Mouse (Mus musculus): ENCODE measurements around the gene Itpr3. TPM values are rescaled to one million over a fixed set of nuclear protein-coding genes. Genes with fewer than 3 reads are reported as not detected.

Itpr3 gene
- total RNA-seq, 1 experiment from 2014 or later = 7.4 TPM

DNA sequence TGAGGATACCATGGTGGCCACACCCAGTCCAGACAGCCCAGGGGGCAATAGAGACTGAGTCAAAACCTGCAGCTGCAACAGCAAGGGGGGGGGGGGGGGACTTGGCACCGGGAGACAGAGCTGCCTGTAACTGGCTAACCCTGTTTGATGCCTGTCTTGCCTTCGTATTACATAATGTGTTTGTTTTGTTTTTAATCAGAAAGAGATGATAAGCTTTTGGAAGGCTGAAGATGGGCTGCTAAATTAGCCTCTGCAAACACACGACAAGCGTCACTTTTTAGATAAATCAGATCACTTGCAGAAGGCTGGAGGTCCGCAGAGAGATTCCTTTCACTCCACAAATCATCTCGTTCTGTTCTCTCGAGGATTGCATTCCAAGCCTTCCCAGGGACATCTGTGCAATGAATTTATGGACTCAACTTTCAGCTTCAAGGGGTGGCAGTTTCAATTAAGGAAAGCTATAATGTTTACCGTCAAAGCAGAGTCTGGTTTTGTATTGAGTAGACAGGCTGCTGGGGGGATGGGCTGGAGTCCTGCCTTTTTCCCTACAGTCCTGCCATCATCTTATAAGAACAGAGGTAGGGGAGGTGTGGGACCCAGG is 89.3 kb downstream of the Itpr3 start:
- no peak for DNase-seq

DNA sequence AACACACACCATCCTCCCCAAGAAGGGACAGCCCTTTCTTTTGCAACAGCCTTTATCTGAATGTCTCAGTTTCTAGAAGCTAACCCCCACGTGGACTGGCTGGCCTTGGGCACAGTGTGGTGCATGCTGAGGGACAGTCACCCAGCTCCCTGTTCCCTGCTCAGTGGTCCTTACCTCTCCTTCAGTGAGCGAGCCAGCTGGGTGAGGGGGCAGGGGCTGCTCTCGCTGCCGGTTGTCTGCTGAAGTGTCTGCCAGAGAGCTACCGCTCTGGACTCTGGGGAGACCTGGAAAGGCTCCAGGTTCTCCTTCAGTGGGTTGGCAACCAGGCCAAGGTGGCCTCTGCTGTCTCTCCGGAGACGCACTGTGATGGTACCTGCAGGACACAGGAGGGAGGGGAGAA is 93.8 kb downstream of the Itpr3 start:
- peak; percentile 62 for DNase-seq

- DNase-seq = peak; percentile 66
These were observed 94.3 kb downstream of the Itpr3 start for GRCm38 (mm10) chr17:27151411-27151810.

- DNase-seq = no peak
These were observed 96.0 kb downstream of the Itpr3 start for GRCm38 (mm10) chr17:27152976-27153723.

GRCm38 (mm10) chr17:27153773-27154193 is 96.7 kb downstream of the Itpr3 start:
- DNase-seq = peak; percentile 89

GRCm38 (mm10) chr17:27154256-27154655 is 97.2 kb downstream of the Itpr3 start:
- DNase-seq = peak; percentile 40

GRCm38 (mm10) chr17:27154881-27155280 is 97.8 kb downstream of the Itpr3 start:
- DNase-seq = no peak

DNA sequence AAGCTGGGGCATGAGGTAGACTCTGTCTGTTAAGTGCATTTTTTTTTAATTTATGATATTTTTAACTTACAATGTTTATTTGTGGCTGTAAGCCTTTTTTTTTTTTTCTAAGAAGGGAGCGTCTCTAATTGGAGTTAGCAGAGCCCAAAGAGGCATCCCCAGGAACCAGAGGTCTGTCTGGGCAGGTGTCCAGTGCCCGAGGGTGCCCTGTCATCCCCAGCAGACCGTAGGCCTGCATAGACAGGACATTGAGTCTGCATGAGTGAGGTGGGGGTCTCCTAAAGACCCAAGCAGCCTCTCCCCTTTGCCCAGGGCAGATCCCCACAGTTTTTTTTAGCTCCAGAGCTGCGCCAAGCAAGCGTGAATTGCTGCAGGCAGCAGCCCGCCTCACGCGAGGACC is 98.6 kb downstream of the Itpr3 start:
- no peak for DNase-seq

- peak; percentile 25 for DNase-seq
These were observed 101.3 kb downstream of the Itpr3 start for GRCm38 (mm10) chr17:27158439-27158838.

DNA sequence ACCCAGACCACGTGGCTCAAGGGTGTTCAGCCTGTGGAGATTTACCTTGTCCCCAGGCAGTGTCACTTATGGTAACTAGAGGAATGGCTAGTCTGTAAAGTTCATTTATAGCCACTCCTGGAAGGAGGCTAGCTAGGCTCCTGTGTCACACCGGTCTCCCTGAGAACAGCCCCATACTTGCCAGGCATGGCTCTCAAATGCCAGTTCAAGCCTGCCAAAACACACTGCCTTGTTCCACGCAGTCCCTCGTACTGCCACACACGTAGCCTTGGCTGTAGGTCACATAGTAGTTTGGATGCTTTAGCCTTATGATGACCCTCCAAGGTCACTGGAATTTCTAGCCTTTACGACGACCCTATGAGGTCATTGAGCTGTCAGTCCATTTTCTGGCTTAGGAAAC is 102.1 kb downstream of the Itpr3 start:
- peak; percentile 46 for DNase-seq

GRCm38 (mm10) chr17:27160905-27161304 is 103.8 kb downstream of the Itpr3 start:
- DNase-seq = peak; percentile 73

GRCm38 (mm10) chr17:27165054-27165773 is 108.1 kb downstream of the Itpr3 start:
- DNase-seq = peak; percentile 77

DNA sequence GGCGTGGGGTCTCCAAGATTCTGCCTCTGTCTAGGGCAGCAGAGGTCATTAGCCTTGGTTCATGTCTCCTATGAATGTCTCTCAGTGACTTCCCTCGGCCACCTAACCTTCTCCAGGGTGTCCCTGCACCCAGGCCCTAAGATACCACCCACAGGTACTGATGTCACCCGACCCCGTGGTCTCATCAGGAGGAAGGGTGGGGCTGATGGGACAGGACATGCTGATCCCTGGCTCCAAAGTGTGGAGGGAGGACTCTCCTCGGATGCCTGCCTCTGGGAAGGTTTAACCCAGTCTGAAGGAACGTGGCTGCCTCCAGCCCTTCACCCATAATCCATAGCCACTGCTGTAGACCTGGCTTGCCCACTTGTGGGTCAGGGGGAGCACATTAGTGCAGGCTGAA is 109.8 kb downstream of the Itpr3 start:
- DNase-seq = no peak

DNA sequence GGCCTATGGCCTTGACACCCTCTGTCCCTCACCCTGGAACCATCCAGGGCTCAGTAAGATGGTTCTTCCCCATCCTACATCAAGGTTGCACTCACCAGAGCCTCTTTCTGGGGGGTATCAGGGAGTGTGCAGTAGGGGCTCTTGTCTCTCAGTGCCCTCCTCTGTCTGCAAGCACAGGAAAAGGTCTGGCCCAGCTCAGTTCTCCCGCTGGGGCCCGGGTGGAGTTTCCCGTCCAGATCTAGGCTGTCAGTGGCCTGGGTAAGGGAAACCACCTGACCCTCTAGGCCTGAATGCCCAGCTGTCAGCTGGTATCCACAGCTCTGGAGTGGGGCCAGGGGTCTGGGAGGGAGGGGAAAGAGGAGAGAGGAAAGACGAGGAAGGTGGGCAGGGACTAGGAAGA is 110.4 kb downstream of the Itpr3 start, which contains the start of gene Ip6k3:
TSS of gene Ip6k3 (minus strand) at position 251 of the 400 bp plus-strand sequence.
- DNase-seq = no peak

- DNase-seq = no peak
These were observed 111.5 kb downstream of the Itpr3 start for GRCm38 (mm10) chr17:27168569-27168968.

DNA sequence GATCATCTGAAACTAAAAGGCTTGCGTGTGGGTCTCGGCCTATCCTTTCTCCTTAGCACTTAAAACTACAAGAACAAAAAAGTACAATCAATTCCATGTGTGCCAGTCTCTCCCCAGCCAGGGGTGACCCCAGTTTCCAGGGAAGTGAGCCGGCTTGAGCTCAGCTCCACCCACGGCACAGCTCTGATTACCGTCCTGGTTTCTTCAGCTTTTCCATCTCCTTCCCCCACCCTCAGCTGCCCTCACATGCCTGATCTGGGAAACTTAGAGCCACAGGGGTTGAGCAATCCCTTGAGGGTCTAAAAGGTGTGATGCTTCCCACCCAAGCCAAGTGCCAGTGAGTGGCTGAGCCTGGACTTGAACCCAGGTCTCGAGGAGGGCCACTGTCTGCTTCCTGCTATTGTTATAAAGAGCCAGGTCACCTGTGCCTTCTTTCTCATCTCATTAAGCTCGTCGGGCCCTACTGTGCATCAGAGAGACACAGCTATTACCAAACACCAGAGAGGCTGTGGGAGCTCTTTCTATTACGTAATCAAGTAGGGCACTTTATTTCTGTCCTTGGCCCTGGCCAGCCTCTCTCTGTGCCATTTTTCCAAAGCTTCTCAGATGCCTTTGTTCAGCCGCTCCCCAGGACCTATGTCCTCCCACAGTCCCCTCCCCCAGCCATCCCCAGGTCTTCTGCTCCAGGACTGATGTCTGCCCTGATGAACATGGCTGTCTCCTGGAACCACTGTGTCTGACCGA is 113.0 kb downstream of the Itpr3 start:
- DNase-seq = no peak

DNA sequence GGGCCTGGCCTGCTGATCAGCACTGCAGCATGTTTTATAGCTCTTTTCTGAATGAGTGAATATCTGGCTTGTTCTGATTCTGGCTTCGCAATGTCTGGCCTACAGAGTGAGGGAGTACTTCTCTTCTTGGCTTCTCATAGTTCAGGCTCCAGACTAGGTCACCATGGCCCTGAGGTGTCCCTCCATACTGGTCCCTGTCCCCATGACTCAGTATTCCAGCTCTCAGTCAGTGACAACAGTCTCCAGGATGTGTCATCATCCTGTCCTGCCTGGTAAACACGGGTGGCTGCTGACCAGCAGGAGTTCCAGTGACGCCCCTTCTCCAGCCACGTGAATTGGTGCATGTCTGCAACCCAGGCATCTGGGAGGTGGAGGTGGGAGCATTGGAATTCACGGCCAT is 114.0 kb downstream of the Itpr3 start:
- DNase-seq = peak; percentile 66

Small RNAs within 50 kb of the gene (microRNA-seq; reads per million reads assigned to microRNA genes)
- 0 reads per million in 2 experiments for gene Mir7677

Other genes with a start within 250 kb of the Itpr3 start
- gene Nkx2-5, start 212.3 kb upstream of the Itpr3 start, total RNA-seq (2021) = not detected in 2 replicates
- gene Kifc5b, start 140.2 kb upstream of the Itpr3 start, total RNA-seq (2021) = 5.0 and 5.2 TPM in 2 replicates
- gene Phf1, start 124.3 kb upstream of the Itpr3 start, total RNA-seq (2021) = 19.9 and 25.3 TPM in 2 replicates
- gene Cuta, start 117.7 kb upstream of the Itpr3 start, total RNA-seq (2021) = 118 and 132 TPM in 2 replicates
- 16.0 and 17.3 TPM in 2 replicates for gene Syngap1, start 116.1 kb upstream of the Itpr3 start, total RNA-seq (2021)
- gene Zbtb9, start 84.1 kb upstream of the Itpr3 start, total RNA-seq (2021) = 5.2 and 5.3 TPM in 2 replicates
- 33.5 and 41.7 TPM in 2 replicates for gene Bak1, start 28.3 kb upstream of the Itpr3 start, total RNA-seq (2021)
- gene Uqcc2, start 76.6 kb downstream of the Itpr3 start, total RNA-seq (2021) = 162 and 182 TPM in 2 replicates
- gene Ip6k3, start 110.5 kb downstream of the Itpr3 start, total RNA-seq (2021) = 0.53 and 0.56 TPM in 2 replicates
- 49.6 and 54.7 TPM in 2 replicates for gene Lemd2, start 147.2 kb downstream of the Itpr3 start, total RNA-seq (2021)

Measured in adrenal gland, postnatal 14 days (tissue).